Mouse (Mus musculus): ENCODE data around the gene Prox2. TPM values are rescaled to one million over a fixed set of nuclear protein-coding genes. Genes with fewer than 3 reads are reported as not detected.
A peak's percentile ranks its signal among the peaks of the same experiment; 100 is the strongest.

Gene Prox2
- 2.2 and 2.9 TPM in 2 replicates for polyA plus RNA-seq (2011; ENCODE audit: insufficient read depth, insufficient read length, low replicate concordance, missing spikeins)

- H3K4me3 ChIP-seq (replicated peaks; ENCODE audit: control insufficient read depth, low read depth, low read length), result peak within 1 kb of the TSS; percentile 81
- WGBS, result under 1% methylated on average over 83 of the region's 83 CpGs
- peaks cover 7% of the 10 kb centered on the region for H3K4me1 ChIP-seq (ENCODE audit: control insufficient read depth, insufficient read depth, low read length)
- H3K27ac ChIP-seq (ENCODE audit: control insufficient read depth, insufficient read depth, low read depth, low read length, poor library complexity), result peak within 1 kb of the TSS; percentile 96
- TF ChIP-seq POLR2A (IDR thresholded peaks at IDR 0.05; ENCODE audit: borderline replicate concordance, control insufficient read depth, low read depth, low read length) (peak; percentile 76; the same call in 1 of the 2 replicates), CTCF (IDR thresholded peaks at IDR 0.05; ENCODE audit: control insufficient read depth, insufficient read depth, low read length) (no peak)
These were observed at the start of gene Prox2, which contains the start of gene Dlst for GRCm38 (mm10) chr12:85110698-85111592. Prox2 (minus strand) TSS chr12:85110759. Dlst (plus strand) TSS chr12:85110833.

- no peak for TF ChIP-seq CTCF (IDR thresholded peaks at IDR 0.05; ENCODE audit: control insufficient read depth, insufficient read depth, low read length)
- no peak for TF ChIP-seq POLR2A (IDR thresholded peaks at IDR 0.05; ENCODE audit: borderline replicate concordance, control insufficient read depth, low read depth, low read length)
- 69% methylated on average over 5 of the region's 5 CpGs for WGBS
- H3K27ac ChIP-seq (ENCODE audit: control insufficient read depth, insufficient read depth, low read depth, low read length, poor library complexity), result no peak overlapping the region
- no peak overlapping the region for H3K4me3 ChIP-seq (replicated peaks; ENCODE audit: control insufficient read depth, low read depth, low read length)
- no peaks in the 10 kb centered on the region for H3K4me1 ChIP-seq (ENCODE audit: control insufficient read depth, insufficient read depth, low read length)
These were observed 49.0 kb upstream of the Prox2 start for GRCm38 (mm10) chr12:85159592-85159991.

DNA sequence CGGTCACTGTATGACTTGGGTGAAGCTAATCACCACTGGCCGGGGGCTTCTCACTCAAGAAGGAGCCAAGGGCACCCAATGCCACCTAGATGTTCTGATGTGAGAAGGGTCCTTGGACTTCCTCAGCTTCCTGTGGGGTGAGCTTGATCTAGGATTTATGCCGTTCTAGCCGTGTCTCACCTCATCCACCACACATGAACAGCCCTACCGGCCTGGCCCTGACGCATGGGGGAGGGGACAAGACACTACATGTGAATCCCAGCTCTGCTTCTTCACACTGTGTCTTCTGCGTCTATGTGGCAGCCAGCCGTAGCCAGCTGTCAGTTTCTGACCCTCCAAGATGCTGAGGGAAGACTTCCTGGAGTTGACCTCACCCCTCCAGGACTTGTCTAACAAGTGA, 48.2 kb upstream of the Prox2 start:
- Histone ChIP-seq H3K4me3 (replicated peaks; ENCODE audit: control insufficient read depth, low read depth, low read length) (no peak overlapping the region), H3K4me1 (ENCODE audit: control insufficient read depth, insufficient read depth, low read length) (no peaks in the 10 kb centered on the region), H3K27ac (ENCODE audit: control insufficient read depth, insufficient read depth, low read depth, low read length, poor library complexity) (no peak overlapping the region)
- TF ChIP-seq CTCF (IDR thresholded peaks at IDR 0.05; ENCODE audit: control insufficient read depth, insufficient read depth, low read length), result no peak
- no peak for TF ChIP-seq POLR2A (IDR thresholded peaks at IDR 0.05; ENCODE audit: borderline replicate concordance, control insufficient read depth, low read depth, low read length)
- 89% methylated on average over 8 of the region's 8 CpGs for WGBS

DNA sequence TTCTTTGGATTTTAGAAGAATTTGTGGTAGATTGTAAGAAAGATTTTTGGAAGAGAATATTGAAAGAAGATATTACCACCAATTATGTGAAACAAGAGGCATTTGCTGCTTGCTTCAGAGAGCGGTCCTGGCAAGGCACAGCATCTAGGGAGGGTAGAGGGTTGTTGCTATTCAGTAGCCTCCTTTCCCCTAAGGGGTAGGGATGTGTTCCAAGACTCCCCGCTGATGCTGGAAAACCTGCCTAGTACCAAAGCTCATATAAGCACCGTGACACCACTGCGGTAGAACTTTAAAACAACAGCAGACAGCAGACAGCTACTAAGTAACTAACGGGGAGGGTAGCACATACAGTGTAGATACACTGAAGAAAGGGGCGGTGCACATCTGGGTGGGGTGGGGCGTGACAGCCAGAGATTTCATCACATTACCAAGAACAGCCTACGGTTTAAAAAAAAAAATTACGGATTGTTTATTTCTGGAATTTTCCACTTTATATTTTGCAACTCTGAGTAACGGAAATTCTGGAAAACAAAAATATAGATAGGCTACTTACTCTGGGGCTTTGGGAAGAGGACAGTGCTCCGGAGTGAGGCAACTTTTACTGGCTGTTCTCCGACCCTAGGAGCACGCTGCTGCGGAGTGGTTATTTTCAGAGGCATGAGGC, 47.4 kb upstream of the Prox2 start:
- no peak overlapping the region for H3K27ac ChIP-seq (ENCODE audit: control insufficient read depth, insufficient read depth, low read depth, low read length, poor library complexity)
- WGBS, result 82% methylated on average over 14 of the region's 14 CpGs
- H3K4me3 ChIP-seq (replicated peaks; ENCODE audit: control insufficient read depth, low read depth, low read length), result no peak overlapping the region
- no peaks in the 10 kb centered on the region; the same call in 1 of the 2 replicates for H3K4me1 ChIP-seq (ENCODE audit: control insufficient read depth, insufficient read depth, low read length)
- TF ChIP-seq CTCF (IDR thresholded peaks at IDR 0.05; ENCODE audit: control insufficient read depth, insufficient read depth, low read length) (no peak), POLR2A (IDR thresholded peaks at IDR 0.05; ENCODE audit: borderline replicate concordance, control insufficient read depth, low read depth, low read length) (no peak)

GRCm38 (mm10) chr12:85156324-85156723, 45.8 kb upstream of the Prox2 start:
- H3K4me1 ChIP-seq (ENCODE audit: control insufficient read depth, insufficient read depth, low read length), result peaks cover 3% of the 10 kb centered on the region; the same call in 1 of the 2 replicates
- no peak overlapping the region for H3K27ac ChIP-seq (ENCODE audit: control insufficient read depth, insufficient read depth, low read depth, low read length, poor library complexity)
- TF ChIP-seq CTCF (IDR thresholded peaks at IDR 0.05; ENCODE audit: control insufficient read depth, insufficient read depth, low read length) (no peak), POLR2A (IDR thresholded peaks at IDR 0.05; ENCODE audit: borderline replicate concordance, control insufficient read depth, low read depth, low read length) (no peak)
- WGBS, result 39% methylated on average over 6 of the region's 6 CpGs
- no peak overlapping the region for H3K4me3 ChIP-seq (replicated peaks; ENCODE audit: control insufficient read depth, low read depth, low read length)

DNA sequence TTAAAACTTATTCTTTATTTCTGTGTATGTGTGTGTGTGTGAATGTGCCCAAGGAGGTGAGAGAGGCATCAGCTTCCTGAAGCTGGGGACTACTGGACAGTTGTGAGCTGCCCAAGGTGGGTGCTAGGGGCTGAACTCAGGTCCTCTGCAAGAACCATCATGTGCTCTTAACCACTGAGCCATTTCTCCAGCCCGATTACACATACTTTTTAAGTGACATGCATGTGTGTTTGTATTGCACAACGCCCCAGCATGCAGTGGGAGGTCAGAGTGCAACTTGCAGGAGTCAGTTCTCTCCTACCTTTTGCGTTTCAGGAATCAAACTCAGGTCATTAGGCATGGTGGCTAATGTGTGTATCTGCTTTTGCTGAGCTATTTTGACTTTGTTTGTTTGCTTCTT, 42.5 kb upstream of the Prox2 start:
- no peak for TF ChIP-seq CTCF (IDR thresholded peaks at IDR 0.05; ENCODE audit: control insufficient read depth, insufficient read depth, low read length)
- TF ChIP-seq POLR2A (IDR thresholded peaks at IDR 0.05; ENCODE audit: borderline replicate concordance, control insufficient read depth, low read depth, low read length), result no peak

DNA sequence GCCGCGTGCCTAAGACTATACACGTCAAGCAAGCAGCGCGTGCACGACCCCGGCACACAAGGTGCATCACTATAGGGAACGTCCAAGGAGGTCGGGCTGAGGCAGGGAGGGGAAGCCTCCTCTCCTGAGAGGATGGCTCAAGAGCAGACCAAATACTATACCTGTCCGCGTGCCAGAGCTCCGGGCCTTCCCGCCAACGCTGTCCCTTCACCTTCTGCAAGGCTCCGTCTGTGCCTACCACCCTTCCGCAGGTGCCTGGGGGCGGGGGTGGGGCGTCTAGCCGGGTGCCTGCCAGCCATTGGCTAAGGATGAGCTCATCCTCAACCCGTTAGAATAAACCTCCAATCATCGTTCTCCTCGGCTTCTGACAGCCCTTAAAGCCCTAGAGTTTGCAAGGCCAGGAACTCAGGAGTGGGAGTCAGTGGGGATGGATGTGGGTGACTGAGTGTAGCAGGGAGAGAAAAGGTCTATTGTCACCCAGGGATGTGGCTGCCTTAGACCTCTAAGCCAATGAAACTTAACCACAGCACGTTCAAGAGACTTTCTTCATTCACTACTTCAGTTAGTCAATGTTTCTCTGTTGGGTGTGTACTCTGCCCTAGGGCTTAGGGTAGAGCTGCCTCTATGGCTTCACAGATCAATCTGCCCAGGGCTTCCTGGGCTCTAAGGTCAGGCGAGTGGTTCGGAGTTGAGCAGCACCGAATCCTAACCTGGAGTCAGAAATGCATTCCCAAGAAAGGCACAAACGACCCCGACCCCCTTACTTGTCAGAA, 40.6 kb upstream of the Prox2 start, which contains the start of gene Rps6kl1:
Gene Rps6kl1 (minus strand): TSS at position 263 of the 773 bp plus-strand sequence.
- Histone ChIP-seq H3K4me1 (ENCODE audit: control insufficient read depth, insufficient read depth, low read length) (peaks cover 5% of the 10 kb centered on the region), H3K27ac (ENCODE audit: control insufficient read depth, insufficient read depth, low read depth, low read length, poor library complexity) (peak within 1 kb of the TSS; percentile 15; the same call in 1 of the 2 replicates), H3K4me3 (replicated peaks; ENCODE audit: control insufficient read depth, low read depth, low read length) (no peak within 1 kb of the TSS)
- TF ChIP-seq CTCF (IDR thresholded peaks at IDR 0.05; ENCODE audit: control insufficient read depth, insufficient read depth, low read length) (no peak), POLR2A (IDR thresholded peaks at IDR 0.05; ENCODE audit: borderline replicate concordance, control insufficient read depth, low read depth, low read length) (no peak)
- WGBS, result 19% methylated on average over 28 of the region's 28 CpGs

More for the DNA sequence above, 42.5 kb upstream of the Prox2 start:
- WGBS, result 52% methylated on average over 3 of the region's 3 CpGs
- Histone ChIP-seq H3K4me3 (replicated peaks; ENCODE audit: control insufficient read depth, low read depth, low read length) (no peak overlapping the region), H3K27ac (ENCODE audit: control insufficient read depth, insufficient read depth, low read depth, low read length, poor library complexity) (no peak overlapping the region), H3K4me1 (ENCODE audit: control insufficient read depth, insufficient read depth, low read length) (peaks cover 5% of the 10 kb centered on the region)

All from bone marrow, adult 2 months (tissue).